Mouse (Mus musculus) limb, embryonic 14.5 days (tissue): ENCODE measurements around the gene Dlg2. TPM values are rescaled to one million over a fixed set of nuclear protein-coding genes. Genes with fewer than 3 reads are reported as not detected.

ENCODE experiments used
- ATAC-seq: fragments of 200-750 bp; cut with Nextera tagmentation; 2 replicates; pipeline ENCODE4 v1.8.0; 2017; ENCODE audit warnings: low read depth, moderate number of reproducible peaks, moderate TSS enrichment; ENCODE audit not compliant: low FRiP score
- DNase-seq: peaks from one replicate; pipeline ENCODE4 v3.0.0-alpha.2; 2015; ENCODE audit warnings: low spot score
- H3K27ac ChIP-seq: fragments of 300-500 bp; sonication (generic); replicated peaks from 2 replicates; pipeline ENCODE4 v1.5.1; 2014; ENCODE audit warnings: low read depth, mild to moderate bottlenecking, low read length, moderate library complexity, mixed read lengths
- H3K27me3 ChIP-seq: fragments of 300-500 bp; sonication (generic); 2 replicates; pipeline ENCODE4 v1.6.1; 2014; ENCODE audit warnings: low read length, mixed read lengths; ENCODE audit not compliant: control insufficient read depth, insufficient read depth
- H3K36me3 ChIP-seq: fragments of 300-500 bp; sonication (generic); 2 replicates; pipeline ENCODE4 v1.6.1; 2014; ENCODE audit warnings: mild to moderate bottlenecking, low read length, moderate library complexity, mixed read lengths; ENCODE audit not compliant: control insufficient read depth, insufficient read depth
- H3K4me1 ChIP-seq: fragments of 300-500 bp; sonication (generic); 2 replicates; pipeline ENCODE4 v1.6.1; 2014; ENCODE audit warnings: antibody characterized with exemption, low read length, mixed read lengths; ENCODE audit not compliant: control insufficient read depth, insufficient read depth
- H3K4me2 ChIP-seq: fragments of 300-500 bp; sonication (generic); replicated peaks from 2 replicates; pipeline ENCODE4 v1.6.1; 2014; ENCODE audit warnings: low read depth, mild to moderate bottlenecking, low read length, moderate library complexity; ENCODE audit not compliant: severe bottlenecking
- H3K4me3 ChIP-seq: fragments of 300-500 bp; sonication (generic); replicated peaks from 2 replicates; pipeline ENCODE4 v1.5.1; 2014; ENCODE audit warnings: low read length
- H3K9ac ChIP-seq: fragments of 300-500 bp; sonication (generic); 2 replicates; pipeline ENCODE4 v1.6.1; 2014; ENCODE audit warnings: mild to moderate bottlenecking, low read depth, low read length, moderate library complexity; ENCODE audit not compliant: severe bottlenecking
- H3K9me3 ChIP-seq: fragments of 300-500 bp; sonication (generic); 2 replicates; pipeline ENCODE4 v1.6.1; 2016; ENCODE audit warnings: low read length; ENCODE audit not compliant: control insufficient read depth
- POLR2A ChIP-seq: fragments of 200-500 bp; IDR thresholded peaks from 2 replicates; pipeline ENCODE4 v1.8.0; 2012; ENCODE audit warnings: inconsistent platforms, mild to moderate bottlenecking, moderate library complexity, borderline replicate concordance; ENCODE audit not compliant: insufficient read depth, insufficient read length; ENCODE audit errors: extremely low read depth
- WGBS: fragments of 180-500 bp; shearing (Covaris S2); extraction: QIAGEN DNeasy Blood & Tissue Kit; methylation state at CpG from one replicate; pipeline ENCODE4 v1.1.7; 2014; 5-methylcytosine and 5-hydroxymethylcytosine counted together
- polyA plus RNA-seq, 2 experiments: library from polyadenylated mRNA; depleted of rRNA in 1 of 2; stranded (reverse) in 1 of 2; unstranded in 1 of 2; fragments of >200 nt; fragmentation: Nextera tagmentation in 1 of 2; extraction: Ambion mirVana in 1 of 2; gene quantifications; 2 replicates each; pipeline versions ENCODE4 v1.2.1 to v1.2.3; 2012 to 2014

Gene Dlg2
- polyA plus RNA-seq, 2 experiments: 4.6 to 7.3 TPM

DNA sequence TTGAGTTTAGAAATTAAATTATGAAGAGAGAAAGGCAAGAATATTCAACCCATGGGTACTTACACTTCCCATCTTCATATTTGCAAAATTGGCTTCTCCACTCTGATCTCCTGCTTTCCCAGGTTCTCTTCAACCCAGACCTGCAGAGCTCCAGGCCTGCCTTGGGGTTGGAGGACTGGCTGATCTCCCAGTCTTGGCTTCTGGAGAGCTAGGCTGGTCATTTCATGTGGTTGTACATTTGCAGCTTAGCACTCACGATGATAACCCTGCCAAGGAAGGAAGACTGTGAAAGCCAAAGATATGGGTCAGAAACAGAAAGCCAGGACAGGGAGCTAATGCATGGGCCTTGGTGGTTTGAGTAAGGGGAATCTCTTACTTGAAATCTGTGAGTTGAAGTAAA is 1176.6 kb downstream of the Dlg2 start:
- ATAC-seq (no peak), DNase-seq (no peak)
- Histone ChIP-seq H3K4me2 (no peak overlapping the region), H3K4me1 (no peaks in the 10 kb centered on the region), H3K36me3 (no peaks in the 10 kb centered on the region), H3K27me3 (no peaks in the 10 kb centered on the region), H3K9ac (no peak overlapping the region), H3K4me3 (no peak overlapping the region), H3K9me3 (no peaks in the 10 kb centered on the region), H3K27ac (no peak overlapping the region)
- no peak for TF ChIP-seq POLR2A
- 77% methylated on average over 1 of the region's 1 CpGs for WGBS

DNA sequence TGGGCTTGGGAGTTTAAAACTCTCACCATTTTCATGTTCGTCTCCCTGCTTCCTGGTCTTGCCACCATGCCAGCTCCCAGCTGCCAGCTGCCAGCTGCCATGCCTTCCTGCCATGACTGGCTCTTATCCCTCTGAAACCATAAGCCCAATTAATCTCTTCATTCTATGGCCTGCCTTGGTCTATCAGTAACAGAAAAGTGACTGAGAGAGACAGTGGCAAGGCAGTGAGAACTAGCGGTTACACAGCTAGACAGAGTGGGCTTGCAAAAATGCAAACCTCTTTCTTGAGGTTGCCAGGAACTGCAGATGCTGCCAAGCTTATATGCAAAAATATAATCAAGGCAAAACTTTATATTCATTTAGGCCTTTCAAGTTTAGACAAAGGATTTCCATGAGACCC is 1183.0 kb downstream of the Dlg2 start:
- H3K27me3 ChIP-seq: no peaks in the 10 kb centered on the region
- TF ChIP-seq POLR2A: no peak
- no peak overlapping the region for H3K9ac ChIP-seq
- H3K4me2 ChIP-seq: no peak overlapping the region
- H3K4me1 ChIP-seq: no peaks in the 10 kb centered on the region
- H3K36me3 ChIP-seq: no peaks in the 10 kb centered on the region
- no peak overlapping the region for H3K4me3 ChIP-seq
- no peaks in the 10 kb centered on the region for H3K9me3 ChIP-seq
- ATAC-seq: no peak
- 61% methylated on average over 2 of the region's 2 CpGs for WGBS
- H3K27ac ChIP-seq: no peak overlapping the region
- DNase-seq: no peak

DNA sequence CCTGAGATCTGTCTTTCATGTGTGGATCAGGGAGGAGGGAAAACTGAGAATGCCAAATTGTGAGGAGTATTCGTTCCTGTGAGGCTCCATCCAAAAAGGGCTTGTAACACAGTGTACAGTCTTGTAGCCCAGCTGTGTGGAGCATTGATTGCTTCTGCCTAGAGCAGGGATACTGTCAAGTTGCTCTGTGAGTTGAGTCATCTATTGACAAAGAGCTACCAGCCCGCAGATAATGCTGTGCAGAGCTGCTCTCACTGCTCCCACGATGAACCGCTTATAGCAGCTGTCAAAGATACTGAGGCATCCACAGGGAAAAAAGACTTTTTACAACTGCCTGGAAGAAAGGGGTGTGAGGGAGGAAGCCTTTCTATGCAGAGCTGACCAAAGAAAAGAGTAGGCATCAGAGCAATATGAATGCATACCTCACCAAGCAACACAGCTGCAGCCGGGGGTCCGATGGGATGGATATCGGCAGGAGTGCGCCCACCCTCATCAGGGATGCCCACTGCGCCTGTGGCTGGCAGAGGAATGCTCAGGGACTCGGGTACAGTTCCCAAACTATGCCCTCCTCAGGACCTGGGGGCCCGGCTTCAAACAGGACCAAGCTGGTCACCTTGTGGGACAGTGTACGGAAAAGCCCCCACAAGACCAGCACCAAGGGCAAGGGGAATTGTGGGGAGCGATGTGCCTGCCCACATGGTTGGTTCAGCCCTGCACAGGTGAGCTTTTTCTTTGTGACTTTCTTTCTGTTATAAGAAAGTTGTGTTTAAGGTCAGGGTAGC is 1196.0 kb downstream of the Dlg2 start:
- DNase-seq: no peak
- H3K27me3 ChIP-seq: no peaks in the 10 kb centered on the region
- WGBS: 79% methylated on average over 13 of the region's 13 CpGs

DNA sequence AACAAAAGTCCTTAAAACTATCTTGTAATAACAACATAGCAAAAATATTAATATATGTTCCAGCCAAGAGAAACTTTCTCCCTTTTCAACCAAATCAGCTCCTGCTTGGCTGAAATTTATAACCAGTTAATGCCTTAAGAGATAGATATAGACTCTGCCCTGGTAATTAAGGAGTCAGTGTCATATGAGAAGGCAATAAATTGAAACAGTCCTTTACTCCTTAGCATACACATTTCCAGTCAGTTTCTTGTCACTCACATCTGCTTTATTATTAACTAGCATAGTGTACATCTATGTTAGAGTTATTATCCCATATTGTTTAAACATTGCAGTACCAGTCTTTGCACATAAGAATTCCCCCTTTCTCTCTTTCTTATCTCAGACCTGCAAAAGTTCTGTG is 1197.9 kb downstream of the Dlg2 start:
- TF ChIP-seq POLR2A: no peak
- DNase-seq (no peak), ATAC-seq (no peak)
- Histone ChIP-seq H3K27ac (no peak overlapping the region), H3K27me3 (no peaks in the 10 kb centered on the region), H3K9ac (no peak overlapping the region), H3K36me3 (no peaks in the 10 kb centered on the region), H3K4me3 (no peak overlapping the region), H3K4me1 (no peaks in the 10 kb centered on the region), H3K9me3 (no peaks in the 10 kb centered on the region), H3K4me2 (no peak overlapping the region)

More for the DNA sequence above, 1196.0 kb downstream of the Dlg2 start:
- no peak for ATAC-seq
- no peak for TF ChIP-seq POLR2A
- Histone ChIP-seq H3K4me2 (no peak overlapping the region), H3K9me3 (no peaks in the 10 kb centered on the region), H3K9ac (no peak overlapping the region), H3K36me3 (no peaks in the 10 kb centered on the region), H3K4me1 (no peaks in the 10 kb centered on the region), H3K4me3 (no peak overlapping the region), H3K27ac (no peak overlapping the region)

DNA sequence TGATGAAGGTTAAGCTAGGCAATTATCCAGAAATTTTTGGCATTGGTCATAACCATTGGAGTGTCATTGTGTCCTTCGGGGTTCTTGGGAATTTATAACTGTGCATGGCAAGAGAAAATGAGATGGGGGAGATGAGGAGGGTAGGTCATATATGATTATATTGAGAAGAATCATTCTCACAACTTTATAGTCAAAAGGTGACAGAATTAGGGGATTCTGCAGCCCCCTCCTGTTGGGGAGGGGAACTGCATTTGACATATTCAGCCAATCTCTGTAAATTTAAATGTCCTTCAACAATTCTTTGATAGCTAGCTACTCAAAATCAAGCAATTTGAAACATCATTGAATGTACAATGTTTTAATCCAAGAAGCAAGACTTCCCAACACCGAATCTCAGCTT is 1201.5 kb downstream of the Dlg2 start:
- Histone ChIP-seq H3K9ac (no peak overlapping the region), H3K9me3 (no peaks in the 10 kb centered on the region), H3K27ac (no peak overlapping the region), H3K36me3 (no peaks in the 10 kb centered on the region), H3K4me2 (no peak overlapping the region), H3K4me1 (no peaks in the 10 kb centered on the region), H3K27me3 (no peaks in the 10 kb centered on the region), H3K4me3 (no peak overlapping the region)
- WGBS: 65% methylated on average over 2 of the region's 2 CpGs
- DNase-seq (no peak), ATAC-seq (no peak)
- TF ChIP-seq POLR2A: no peak
